ENCODE assay signal across 40 mouse cellular contexts in genomic region chr15:77651143-77651542, GRCm38 (mm10). TPM values are rescaled to one million over a fixed set of nuclear protein-coding genes. Genes with fewer than 3 reads are reported as not detected.
"Had no signal": no experiment of that assay in that cellular context is flagged by ENCODE, and none has a peak within 500 bp of the region (broad histone marks: within the 10 kb centered on the region; RNA-seq: fewer than 3 reads in every experiment).

No protein-coding gene starts in this region.

RNA-seq across cellular contexts. Expression of gene Apol11b, which starts 8.1 kb away (rescaled TPM):
- total RNA-seq: left cerebral cortex, postnatal 10 days; left cerebral cortex, postnatal 14 days; left cerebral cortex, postnatal 25 days; left cerebral cortex, postnatal 36 days; left cerebral cortex, postnatal 4 days; megakaryocyte progenitor cell, adult 5-6 weeks; megakaryocyte, adult 5-6 weeks; midbrain, postnatal 0 days had no signal
- polyA plus RNA-seq: limb, embryonic 10.5 days; limb, embryonic 11.5 days; limb, embryonic 12.5 days; limb, embryonic 14.5 days; liver, adult 2 months; lung, embryonic 16.5 days; macrophage; midbrain, embryonic 10.5 days; midbrain, embryonic 11.5 days; midbrain, embryonic 13.5 days; midbrain, embryonic 14.5 days; midbrain, embryonic 15.5 days; midbrain, embryonic 16.5 days; midbrain, postnatal 0 days; neural tube, embryonic 11.5 days; neural tube, embryonic 12.5 days had no signal

RNA-seq across cellular contexts. Expression of gene Apol7e, which starts 47.5 kb away (rescaled TPM):
- total RNA-seq: left cerebral cortex, postnatal 10 days; left cerebral cortex, postnatal 36 days; left cerebral cortex, postnatal 4 days; midbrain, postnatal 0 days had no signal
- polyA plus RNA-seq: limb, embryonic 10.5 days; limb, embryonic 11.5 days; limb, embryonic 12.5 days; limb, embryonic 13.5 days; liver, embryonic 11.5 days; liver, embryonic 12.5 days; liver, embryonic 13.5 days; liver, embryonic 16.5 days; lung, embryonic 14.5 days; lung, embryonic 16.5 days; lung, postnatal 0 days; midbrain, embryonic 10.5 days; midbrain, embryonic 11.5 days; midbrain, embryonic 12.5 days; midbrain, embryonic 13.5 days; midbrain, embryonic 14.5 days; midbrain, embryonic 15.5 days; midbrain, embryonic 16.5 days; midbrain, postnatal 0 days; myocyte; neural tube, embryonic 11.5 days; neural tube, embryonic 12.5 days had no signal

RNA-seq across cellular contexts. Expression of gene Gm36245, which starts 52.1 kb away (rescaled TPM):
- total RNA-seq: left cerebral cortex, postnatal 10 days; left cerebral cortex, postnatal 14 days; left cerebral cortex, postnatal 25 days; left cerebral cortex, postnatal 36 days; left cerebral cortex, postnatal 4 days; liver, adult 2 months; megakaryocyte progenitor cell, adult 5-6 weeks; megakaryocyte, adult 5-6 weeks; megakaryocyte-erythroid progenitor cell, adult 5-6 weeks; midbrain, postnatal 0 days; monocyte, adult 5-6 weeks had no signal
- polyA plus RNA-seq: limb, embryonic 10.5 days; limb, embryonic 11.5 days; limb, embryonic 12.5 days; limb, embryonic 13.5 days; limb, embryonic 14.5 days; limb, embryonic 15.5 days; liver, adult 2 months; liver, embryonic 11.5 days; liver, embryonic 12.5 days; liver, embryonic 13.5 days; liver, embryonic 14.5 days; liver, embryonic 15.5 days; liver, embryonic 16.5 days; liver, postnatal 0 days; lung, adult 2 months; lung, embryonic 14.5 days; lung, embryonic 15.5 days; lung, embryonic 16.5 days; lung, postnatal 0 days; macrophage; midbrain, embryonic 10.5 days; midbrain, embryonic 11.5 days; midbrain, embryonic 12.5 days; midbrain, embryonic 13.5 days; midbrain, embryonic 14.5 days; midbrain, embryonic 15.5 days; midbrain, embryonic 16.5 days; midbrain, postnatal 0 days; myocyte; neural tube, embryonic 11.5 days; neural tube, embryonic 12.5 days had no signal

RNA-seq across cellular contexts. Expression of gene Apol10b, which starts 55.2 kb away (rescaled TPM):
- total RNA-seq: left cerebral cortex, postnatal 10 days; left cerebral cortex, postnatal 14 days; left cerebral cortex, postnatal 25 days; left cerebral cortex, postnatal 4 days; megakaryocyte progenitor cell, adult 5-6 weeks; megakaryocyte, adult 5-6 weeks; megakaryocyte-erythroid progenitor cell, adult 5-6 weeks; midbrain, postnatal 0 days; monocyte, adult 5-6 weeks had no signal
- polyA plus RNA-seq: limb, embryonic 12.5 days; liver, embryonic 11.5 days; liver, embryonic 12.5 days; liver, embryonic 13.5 days; liver, embryonic 14.5 days; liver, embryonic 15.5 days; liver, embryonic 16.5 days; liver, postnatal 0 days; lung, embryonic 14.5 days; midbrain, embryonic 10.5 days; midbrain, embryonic 12.5 days; midbrain, embryonic 13.5 days; midbrain, postnatal 0 days; neural tube, embryonic 11.5 days; neural tube, embryonic 12.5 days had no signal
